8 mouse cellular contexts compared by ENCODE assay signal in the genomic region with DNA sequence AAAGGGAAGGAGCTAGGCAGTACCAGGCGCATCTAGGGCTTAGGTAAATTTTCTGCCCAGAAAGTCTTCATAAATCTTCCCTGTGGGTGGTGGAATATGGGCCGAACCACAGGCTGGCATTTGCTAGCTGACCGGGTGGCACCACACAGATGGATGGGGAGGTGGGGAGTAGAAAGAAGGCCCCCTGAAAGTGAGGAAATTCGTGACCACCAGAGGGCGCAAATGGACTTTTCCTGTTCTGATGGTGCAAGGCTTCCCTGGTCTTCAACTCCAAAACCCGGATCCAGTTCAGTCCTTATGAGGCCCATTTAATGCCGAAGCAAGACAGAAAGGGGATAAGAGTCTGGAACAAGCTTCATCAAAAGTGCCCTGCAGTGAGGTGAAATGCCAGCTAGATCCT. TPM values are rescaled to one million over a fixed set of nuclear protein-coding genes. Genes with fewer than 3 reads are reported as not detected.
DNase-seq lines count a peak whose midpoint lies in the region; ATAC-seq and TF ChIP-seq lines count a peak whose summit lies in the region.

No protein-coding gene starts in this region.

- no peak for TF ChIP-seq POLR2A in bone marrow macrophage, adult 2 months (IDR thresholded peaks at IDR 0.05; ENCODE audit: borderline replicate concordance, low read depth, low read length)
- no peak for TF ChIP-seq POLR2A in limb, embryonic 14.5 days (IDR thresholded peaks at IDR 0.05; ENCODE audit: borderline replicate concordance, extremely low read depth, insufficient read depth, insufficient read length)

- no peaks in the 10 kb centered on the region for H3K36me3 ChIP-seq in forebrain, embryonic 14.5 days (ENCODE audit: control insufficient read depth, insufficient read depth, low read length)
- no peaks in the 10 kb centered on the region for H3K36me3 ChIP-seq in limb, embryonic 14.5 days (ENCODE audit: control insufficient read depth, insufficient read depth, low read length)

- H3K27ac ChIP-seq in bone marrow macrophage, adult 2 months (ENCODE audit: insufficient read depth, low read depth, low read length), result peak overlapping the region; percentile 62
- H3K27ac ChIP-seq in forebrain, embryonic 14.5 days (ENCODE audit: low read depth, low read length), result no peak overlapping the region
- H3K27ac ChIP-seq in limb, embryonic 14.5 days (replicated peaks; ENCODE audit: low read depth, low read length), result no peak overlapping the region

- no peak for ATAC-seq in forebrain, embryonic 14.5 days
- ATAC-seq in limb, embryonic 14.5 days (ENCODE audit: low FRiP score, low read depth), result no peak
- ATAC-seq in megakaryocyte-erythroid progenitor cell, adult 5-6 weeks (replicated peaks; ENCODE audit: low FRiP score, low TSS enrichment, poor library complexity, severe bottlenecking), result no peak; the same call in 1 of the 2 replicates

- peaks cover 29% of the 10 kb centered on the region for H3K4me1 ChIP-seq in bone marrow macrophage, adult 2 months (ENCODE audit: control insufficient read depth, insufficient read depth, low read length)
- H3K4me1 ChIP-seq in forebrain, embryonic 14.5 days (ENCODE audit: control insufficient read depth, insufficient read depth, low read length), result peaks cover 14% of the 10 kb centered on the region
- H3K4me1 ChIP-seq in limb, embryonic 14.5 days (ENCODE audit: control insufficient read depth, insufficient read depth, low read length), result peaks cover 8% of the 10 kb centered on the region

- no peak overlapping the region for H3K9ac ChIP-seq in forebrain, embryonic 14.5 days (ENCODE audit: low read length)
- H3K9ac ChIP-seq in limb, embryonic 14.5 days (ENCODE audit: low read depth, low read length, severe bottlenecking), result no peak overlapping the region

- WGBS in forebrain, embryonic 14.5 days, result 8% methylated on average over 7 of the region's 7 CpGs
- WGBS in limb, embryonic 14.5 days, result 9% methylated on average over 7 of the region's 7 CpGs

- no peak overlapping the region for H3K4me2 ChIP-seq in forebrain, embryonic 14.5 days (ENCODE audit: low read length)
- no peak overlapping the region for H3K4me2 ChIP-seq in limb, embryonic 14.5 days (replicated peaks; ENCODE audit: low read depth, low read length, severe bottlenecking)

- peak overlapping the region; percentile 31 for H3K4me3 ChIP-seq in bone marrow macrophage, adult 2 months (ENCODE audit: insufficient read depth, low read length)
- H3K4me3 ChIP-seq in forebrain, embryonic 14.5 days (ENCODE audit: low read depth, low read length), result no peak overlapping the region
- H3K4me3 ChIP-seq in limb, embryonic 14.5 days (replicated peaks; ENCODE audit: low read length), result no peak overlapping the region

- DNase-seq in ovary, postnatal 14 days (ENCODE audit: low spot score), result peak; percentile 55
- no peak for DNase-seq in ovary, postnatal 10 days (ENCODE audit: low spot score)
- peak; percentile 77 for DNase-seq in forebrain, embryonic 14.5 days (ENCODE audit: low spot score)
- DNase-seq in kidney, adult 9 months, result peak; percentile 60
- peak; percentile 80 for DNase-seq in limb, embryonic 14.5 days (ENCODE audit: low spot score)
- DNase-seq in right cerebral cortex, adult 18-20 months, result peak; percentile 54

- H3K27me3 ChIP-seq in forebrain, embryonic 14.5 days (replicated peaks; ENCODE audit: control insufficient read depth, insufficient read depth, low read length), result no peaks in the 10 kb centered on the region
- H3K27me3 ChIP-seq in limb, embryonic 14.5 days (ENCODE audit: control insufficient read depth, insufficient read depth, low read length), result no peaks in the 10 kb centered on the region; the same call in 1 of the 2 replicates

- H3K9me3 ChIP-seq in forebrain, embryonic 14.5 days (replicated peaks; ENCODE audit: control insufficient read depth, low read length), result no peaks in the 10 kb centered on the region
- H3K9me3 ChIP-seq in limb, embryonic 14.5 days (ENCODE audit: control insufficient read depth, low read length), result no peaks in the 10 kb centered on the region

- peak; percentile 99 for TF ChIP-seq CTCF in bone marrow macrophage, adult 2 months (IDR thresholded peaks at IDR 0.05; ENCODE audit: low read depth, low read length)

RNA-seq across cellular contexts. Expression of gene Dync1h1, which starts 2.7 kb away (rescaled TPM):
- 59.8 and 104 TPM in 2 replicates for polyA plus RNA-seq in bone marrow macrophage, adult 2 months (2012; ENCODE audit: insufficient read depth, insufficient read length, missing spikeins)
- 89.0 and 94.3 TPM in 2 replicates for polyA plus RNA-seq in forebrain, embryonic 14.5 days (2014; fragmentation: Nextera tagmentation; extraction: Ambion mirVana)
- 182 and 183 TPM in 2 replicates for polyA plus RNA-seq in limb, embryonic 14.5 days (2012; rRNA removed)
- polyA plus RNA-seq in limb, embryonic 14.5 days (2014; fragmentation: Nextera tagmentation; extraction: Ambion mirVana), result 69.2 and 71.9 TPM in 2 replicates
- total RNA-seq in megakaryocyte-erythroid progenitor cell, adult 5-6 weeks (2014; fragmentation: Nextera tagmentation), result 74.1 and 185 TPM in 2 replicates
- 56.6 and 70.5 TPM in 2 replicates for total RNA-seq in megakaryocyte-erythroid progenitor cell, adult 5-6 weeks (2017)
